Mouse (Mus musculus): Measurements from ENCODE around the gene Cd244a.

DNA sequence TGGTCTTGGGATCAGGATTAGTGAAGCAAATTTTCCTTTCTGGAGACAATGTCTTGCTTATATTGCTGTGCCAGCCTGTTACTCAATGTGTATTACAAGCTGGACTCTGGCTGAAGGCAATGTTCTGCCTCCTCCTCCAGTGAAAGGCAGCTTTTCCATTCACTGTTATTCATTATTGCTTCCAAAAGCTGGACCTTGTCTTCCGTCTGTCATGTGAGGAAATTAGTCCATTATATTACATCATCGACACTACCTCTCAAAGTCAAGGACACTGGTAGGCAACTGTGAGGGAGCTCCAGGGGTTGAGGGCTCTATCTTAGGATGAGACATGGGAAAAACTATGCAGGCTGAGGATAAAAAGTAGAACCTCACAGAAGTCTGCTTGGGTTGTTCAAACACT lies 2.6 kb upstream of the Cd244a start:
- TF ChIP-seq POLR2A (IDR thresholded peaks at IDR 0.05; ENCODE audit: borderline replicate concordance, low read depth, low read length) (no peak), CTCF (IDR thresholded peaks at IDR 0.05; ENCODE audit: low read depth, low read length) (no peak)
